Mouse (Mus musculus) intestine, postnatal 0 days (tissue): ENCODE data around the gene Nhsl1. TPM values are rescaled to one million over a fixed set of nuclear protein-coding genes. Genes with fewer than 3 reads are reported as not detected.

ENCODE experiments used
- ATAC-seq: fragments of 200-750 bp; cut with Nextera tagmentation; 2 replicates; pipeline ENCODE4 v1.8.0; 2017; ENCODE audit warnings: mild to moderate bottlenecking, moderate TSS enrichment, moderate library complexity
- H3K27ac ChIP-seq: fragments of 300-500 bp; sonication (generic); 2 replicates; pipeline ENCODE4 v1.5.1; 2014; ENCODE audit warnings: mild to moderate bottlenecking, low read depth, low read length, moderate library complexity
- H3K27me3 ChIP-seq: fragments of 300-500 bp; sonication (generic); replicated peaks from 2 replicates; pipeline ENCODE4 v1.6.1; 2014; ENCODE audit warnings: low read length, mixed read lengths; ENCODE audit not compliant: control insufficient read depth, insufficient read depth
- H3K36me3 ChIP-seq: fragments of 300-500 bp; sonication (generic); 2 replicates; pipeline ENCODE4 v1.6.1; 2014; ENCODE audit warnings: mild to moderate bottlenecking, moderate library complexity; ENCODE audit not compliant: control insufficient read depth, insufficient read depth
- H3K4me1 ChIP-seq: fragments of 300-500 bp; sonication (generic); replicated peaks from 2 replicates; pipeline ENCODE4 v1.6.1; 2014; ENCODE audit warnings: antibody characterized with exemption, low read length, mixed read lengths; ENCODE audit not compliant: control insufficient read depth, insufficient read depth
- H3K4me2 ChIP-seq: fragments of 300-500 bp; sonication (generic); replicated peaks from 2 replicates; pipeline ENCODE4 v1.6.1; 2014; ENCODE audit warnings: low read depth, mild to moderate bottlenecking, moderate library complexity
- H3K4me3 ChIP-seq: fragments of 300-500 bp; sonication (generic); 2 replicates; pipeline ENCODE4 v1.5.1; 2014; ENCODE audit warnings: low read depth, low read length
- H3K9ac ChIP-seq: fragments of 300-500 bp; sonication (generic); 2 replicates; pipeline ENCODE4 v1.6.1; 2014; ENCODE audit warnings: mild to moderate bottlenecking, low read depth, low read length
- H3K9me3 ChIP-seq: fragments of 300-500 bp; sonication (generic); 2 replicates; pipeline ENCODE4 v1.6.1; 2016; ENCODE audit warnings: mixed run types; ENCODE audit not compliant: control insufficient read depth
- CTCF ChIP-seq: sonication (generic); IDR thresholded peaks from 2 replicates; pipeline ENCODE4 v1.5.1; 2016; ENCODE audit warnings: low read depth, mild to moderate bottlenecking, control low read depth, antibody characterized with exemption, moderate library complexity
- WGBS: fragments of 180-500 bp; shearing (Covaris S2); extraction: QIAGEN DNeasy Blood & Tissue Kit; methylation state at CpG from one replicate; pipeline ENCODE4 v1.1.7; 2014; 5-methylcytosine and 5-hydroxymethylcytosine counted together
- polyA plus RNA-seq: library from polyadenylated mRNA; unstranded; fragments of >200 nt; fragmentation: Nextera tagmentation; extraction: Ambion mirVana; gene quantifications from 2 replicates; pipeline ENCODE4 v1.2.1, GENCODE M21; 2015

Nhsl1 gene
- polyA plus RNA-seq, 1 experiment from 2014 or later: 12.5 TPM

DNA sequence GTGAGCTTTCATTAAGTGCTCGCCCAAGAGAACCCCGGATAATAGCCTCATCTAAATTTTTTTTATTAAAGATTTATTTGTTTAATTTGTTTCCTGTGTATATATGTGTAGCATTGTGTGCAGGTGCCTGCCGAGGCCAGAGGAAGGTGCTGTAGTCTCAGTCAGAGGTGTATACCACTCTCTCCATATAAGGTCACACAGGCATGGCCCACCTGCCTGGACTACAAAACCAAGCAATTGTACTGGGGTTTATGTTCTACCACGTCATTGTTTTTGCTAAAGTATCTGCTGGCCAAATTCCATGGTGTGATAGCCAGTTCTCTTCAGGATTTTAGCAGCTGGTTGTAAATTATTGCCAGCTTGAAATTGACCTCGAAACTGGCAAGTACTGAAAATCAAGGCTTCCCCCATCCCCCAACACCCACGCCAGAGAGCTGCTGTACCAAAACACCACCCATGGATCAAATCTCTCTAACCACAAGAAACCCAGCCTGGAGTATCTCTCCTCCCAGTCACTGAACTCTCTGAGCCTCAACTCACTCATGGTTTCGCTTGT is 81.4 kb downstream of the Nhsl1 start:
- no peak for ATAC-seq
- Histone ChIP-seq H3K4me1 (no peaks in the 10 kb centered on the region), H3K36me3 (no peaks in the 10 kb centered on the region), H3K27ac (no peak overlapping the region), H3K9me3 (no peaks in the 10 kb centered on the region), H3K4me2 (no peak overlapping the region), H3K4me3 (no peak overlapping the region), H3K27me3 (no peaks in the 10 kb centered on the region), H3K9ac (no peak overlapping the region)
- TF ChIP-seq CTCF: no peak
- 59% methylated on average over 7 of the region's 7 CpGs for WGBS

DNA sequence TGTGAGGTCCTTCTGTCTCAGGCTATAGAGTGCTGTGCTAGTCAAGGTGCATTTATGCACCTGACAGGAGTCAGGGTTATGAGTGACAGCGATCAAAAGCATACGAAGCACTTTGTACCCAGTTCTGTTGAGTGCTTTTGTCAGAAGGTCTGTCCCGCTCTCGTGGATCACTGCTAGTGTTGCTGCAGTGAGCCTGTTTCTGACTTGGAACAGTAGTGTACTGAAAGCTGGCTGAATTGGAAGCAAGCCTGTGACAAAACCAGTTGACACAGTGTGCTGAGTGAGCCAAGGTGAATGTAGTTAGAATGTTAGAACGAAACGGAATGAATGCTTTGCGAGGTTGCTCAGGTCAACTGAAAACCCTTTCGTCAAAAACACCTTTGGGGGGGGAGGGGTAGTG is 82.2 kb downstream of the Nhsl1 start:
- H3K27ac ChIP-seq: no peak overlapping the region
- 0 out of 2 replicates have a peak, but pooled peaks have one; percentile 45 for ATAC-seq
- no peaks in the 10 kb centered on the region for H3K36me3 ChIP-seq
- H3K4me3 ChIP-seq: no peak overlapping the region
- no peaks in the 10 kb centered on the region for H3K9me3 ChIP-seq
- H3K27me3 ChIP-seq: no peaks in the 10 kb centered on the region
- TF ChIP-seq CTCF: no peak
- no peaks in the 10 kb centered on the region for H3K4me1 ChIP-seq
- no peak overlapping the region for H3K9ac ChIP-seq
- 65% methylated on average over 8 of the region's 8 CpGs for WGBS
- no peak overlapping the region for H3K4me2 ChIP-seq

DNA sequence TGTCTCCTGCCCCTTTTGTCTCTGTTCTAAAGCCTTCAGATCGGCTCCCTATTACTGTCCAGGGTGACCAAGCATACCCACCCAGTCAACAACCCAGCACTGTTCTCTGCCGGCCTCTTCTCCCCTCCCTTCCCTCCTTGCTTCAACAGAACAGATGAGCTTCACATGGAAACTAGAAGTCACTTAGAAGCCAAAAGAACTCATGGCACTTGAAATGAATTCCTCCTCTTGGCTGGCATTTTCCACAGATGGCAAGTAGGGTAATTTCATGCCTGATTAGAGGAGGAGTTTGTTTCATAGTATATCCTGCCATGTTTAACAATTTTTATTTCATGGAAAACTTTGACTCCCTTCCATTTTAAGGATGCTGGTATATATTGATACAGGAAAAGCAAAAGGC is 85.2 kb downstream of the Nhsl1 start:
- Histone ChIP-seq H3K9me3 (no peaks in the 10 kb centered on the region), H3K27me3 (no peaks in the 10 kb centered on the region), H3K9ac (no peak overlapping the region), H3K4me3 (no peak overlapping the region), H3K36me3 (no peaks in the 10 kb centered on the region), H3K4me2 (no peak overlapping the region), H3K4me1 (0 out of 2 replicates have a peak, but pooled peaks cover 4% of the 10 kb centered on the region), H3K27ac (no peak overlapping the region)
- no peak for ATAC-seq
- WGBS: 60% methylated on average over 2 of the region's 2 CpGs
- TF ChIP-seq CTCF: no peak

DNA sequence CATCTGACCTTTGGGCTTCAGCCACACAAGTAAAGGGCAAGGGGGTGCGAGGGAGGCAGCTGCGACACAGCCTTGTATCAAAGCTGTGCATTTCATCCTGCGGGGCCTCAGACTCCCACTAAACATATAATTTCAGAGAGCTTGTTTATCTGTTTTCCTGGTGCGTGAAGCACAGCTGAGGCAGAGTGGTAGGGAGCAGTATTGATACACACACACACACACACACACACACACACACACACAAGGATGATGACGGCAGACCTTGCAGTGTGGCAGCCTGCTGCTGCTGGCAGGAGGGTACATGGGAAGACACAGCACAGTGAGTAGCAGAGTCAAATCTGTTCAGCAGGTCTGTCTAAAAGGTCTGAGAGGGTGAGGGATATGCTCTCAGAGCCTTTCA is 85.9 kb downstream of the Nhsl1 start:
- H3K36me3 ChIP-seq: no peaks in the 10 kb centered on the region
- H3K9ac ChIP-seq: no peak overlapping the region
- ATAC-seq: no peak
- WGBS: 81% methylated on average over 5 of the region's 5 CpGs
- no peak overlapping the region for H3K4me3 ChIP-seq
- no peak overlapping the region for H3K4me2 ChIP-seq
- no peaks in the 10 kb centered on the region for H3K27me3 ChIP-seq
- H3K9me3 ChIP-seq: no peaks in the 10 kb centered on the region
- 0 out of 2 replicates have a peak, but pooled peaks cover 4% of the 10 kb centered on the region for H3K4me1 ChIP-seq
- H3K27ac ChIP-seq: no peak overlapping the region
- no peak for TF ChIP-seq CTCF

DNA sequence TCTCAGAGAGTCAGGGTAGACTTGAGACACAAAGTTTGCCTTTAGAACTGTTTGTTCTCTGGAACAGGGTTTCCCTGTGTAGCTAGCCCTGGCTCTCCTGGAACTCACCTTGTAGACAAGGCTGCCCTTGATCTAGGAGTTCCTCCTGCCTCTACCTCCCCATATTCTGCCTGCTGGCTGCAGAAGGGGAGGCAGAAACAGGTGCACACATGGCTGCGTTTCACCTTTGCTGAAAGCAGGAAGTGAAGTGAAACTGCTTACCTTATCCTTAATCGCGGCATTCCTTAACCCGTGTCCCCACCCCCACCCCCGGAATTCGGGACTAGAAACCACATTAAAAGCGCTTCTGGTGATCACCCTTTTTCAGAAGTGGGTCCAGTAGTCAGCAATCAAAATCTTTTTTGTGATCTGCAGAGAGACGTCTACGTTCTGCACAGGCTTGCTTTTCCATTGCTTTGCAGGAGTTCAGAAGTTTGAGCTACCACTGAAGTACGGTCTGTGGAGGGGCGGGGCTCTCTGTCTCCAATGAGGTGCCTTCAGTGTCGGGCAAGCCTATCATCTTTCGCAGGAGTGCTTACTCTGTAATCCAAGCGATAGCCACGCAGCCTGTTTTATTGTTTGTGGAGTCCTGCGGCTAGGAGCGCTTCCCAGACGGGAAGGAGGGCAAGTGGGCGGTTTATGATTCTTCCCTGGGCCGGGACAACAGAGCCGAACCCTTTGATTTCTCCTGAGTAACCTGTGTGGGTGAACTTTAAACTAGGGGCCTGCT is 88.5 kb downstream of the Nhsl1 start:
- under 1% methylated on average over 21 of the region's 21 CpGs for WGBS
- peak overlapping the region; percentile 27; the same call in 1 of the 2 replicates for H3K9ac ChIP-seq

DNA sequence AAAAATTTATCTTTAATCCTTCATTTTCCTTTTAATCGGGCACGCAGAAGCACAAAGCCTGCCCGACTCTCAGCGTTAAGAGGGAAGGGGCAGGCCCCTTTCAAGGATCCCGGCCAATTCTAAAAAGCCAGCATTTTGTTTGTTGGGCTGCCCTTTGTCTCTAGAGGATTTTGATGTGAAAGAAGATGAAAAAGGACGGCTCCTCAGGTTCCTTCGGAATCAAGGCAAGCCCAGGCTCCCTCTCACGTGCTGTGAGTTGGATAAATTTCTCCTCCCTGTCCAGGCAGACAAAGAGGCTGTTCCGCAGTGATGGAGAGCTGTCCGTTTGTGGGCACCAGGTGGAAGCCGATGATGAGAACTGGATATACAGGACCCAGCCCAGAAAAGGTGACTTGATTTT is 89.3 kb downstream of the Nhsl1 start:
- H3K36me3 ChIP-seq: no peaks in the 10 kb centered on the region
- ATAC-seq: no peak
- H3K9ac ChIP-seq: no peak overlapping the region
- H3K4me1 ChIP-seq: 0 out of 2 replicates have a peak, but pooled peaks cover 4% of the 10 kb centered on the region
- no peak for TF ChIP-seq CTCF
- 6% methylated on average over 11 of the region's 11 CpGs for WGBS
- H3K4me3 ChIP-seq: peak overlapping the region; percentile 34
- peak overlapping the region; percentile 75 for H3K4me2 ChIP-seq
- H3K9me3 ChIP-seq: no peaks in the 10 kb centered on the region
- H3K27ac ChIP-seq: no peak overlapping the region
- H3K27me3 ChIP-seq: no peaks in the 10 kb centered on the region

More for the DNA sequence above, 88.5 kb downstream of the Nhsl1 start:
- H3K4me2 ChIP-seq: peak overlapping the region; percentile 75
- no peaks in the 10 kb centered on the region for H3K36me3 ChIP-seq
- peak overlapping the region; percentile 4; the same call in 1 of the 2 replicates for H3K27ac ChIP-seq
- ATAC-seq: peak; percentile 96
- no peaks in the 10 kb centered on the region for H3K9me3 ChIP-seq
- 0 out of 2 replicates have a peak, but pooled peaks cover 4% of the 10 kb centered on the region for H3K4me1 ChIP-seq
- H3K4me3 ChIP-seq: peak overlapping the region; percentile 34
- H3K27me3 ChIP-seq: no peaks in the 10 kb centered on the region
- TF ChIP-seq CTCF: no peak
